ENCODE assay signal across 22 mouse cellular contexts in the genomic region with DNA sequence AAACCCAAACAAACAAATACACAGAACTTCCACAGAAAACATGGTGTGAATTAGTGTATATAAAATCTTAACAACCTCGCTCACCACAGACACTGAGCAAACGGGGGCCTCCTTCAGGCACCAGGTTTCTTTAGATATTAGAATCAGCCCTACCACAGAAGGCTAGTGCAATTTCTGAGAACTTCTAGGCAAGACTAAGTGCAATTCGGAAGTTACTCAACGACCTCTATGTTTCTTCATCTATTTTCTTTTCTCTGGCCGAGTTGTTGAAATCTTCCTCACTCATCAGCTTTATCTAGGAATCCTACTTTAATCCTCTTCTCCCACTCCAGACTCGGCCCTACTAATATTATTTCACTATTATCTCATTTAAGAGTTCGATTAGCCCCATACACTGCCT. TPM values are rescaled to one million over a fixed set of nuclear protein-coding genes. Genes with fewer than 3 reads are reported as not detected.
DNase-seq lines count a peak whose midpoint lies in the region; ATAC-seq lines count a peak whose summit lies in the region.
"Had no signal": no experiment of that assay in that cellular context is flagged by ENCODE, and none has a peak within 500 bp of the region (broad histone marks: within the 10 kb centered on the region; RNA-seq: fewer than 3 reads in every experiment).

No protein-coding gene starts in this region.

- ATAC-seq in megakaryocyte, adult 5-6 weeks (ENCODE audit: poor library complexity, severe bottlenecking), result peak; percentile 75
- ATAC-seq: forebrain, embryonic 13.5 days; forebrain, embryonic 16.5 days; hindbrain, postnatal 0 days; inflammation-experienced regulatory T-cells, adult 6 months had no signal

- peak; percentile 7 for DNase-seq in lung, postnatal 36 days
- no peak for DNase-seq in lung, adult 18-20 months
- peak; percentile 26 for DNase-seq in MEL-GATA-1-ER (ENCODE audit: extremely low read depth, low read depth)
- no peak for DNase-seq in adrenal gland, postnatal 25 days
- DNase-seq in layer of hippocampus, adult 8-10 months (ENCODE audit: low spot score in 2 of 2), result no peak
- DNase-seq: adrenal gland, adult 2 months; adrenal gland, postnatal 14 days; cerebellum, adult 11-12 months; cerebellum, adult 8-10 months; cerebellum, postnatal 10 days; cerebellum, postnatal 36 days; embryo, embryonic 11 days; gastrocnemius, postnatal 10 days; gastrocnemius, postnatal 36 days; heart, adult 11 months; heart, postnatal 14 days; heart, postnatal 4 days had no signal

RNA-seq across cellular contexts. Expression of a gene that starts 35.9 kb away (rescaled TPM):
- total RNA-seq in megakaryocyte, adult 5-6 weeks (2015), result 17.4 and 17.8 TPM in 2 replicates
- 31.6 and 34.6 TPM in 2 replicates for total RNA-seq in megakaryocyte, adult 5-6 weeks (2017)
- 47.9 and 67.7 TPM in 2 replicates for total RNA-seq in adrenal gland, postnatal 25 days (2021)
- total RNA-seq in layer of hippocampus, adult 8-10 months (2022), result 10 to 100 TPM; 23.3 to 28.4 (median 24.6) TPM

RNA-seq across cellular contexts. Expression of a gene that starts 46.5 kb away (rescaled TPM):
- total RNA-seq in megakaryocyte, adult 5-6 weeks (2015), result 98.3 and 116 TPM in 2 replicates
- total RNA-seq in megakaryocyte, adult 5-6 weeks (2017), result 90.8 and 98.0 TPM in 2 replicates
- 188 and 197 TPM in 2 replicates for total RNA-seq in adrenal gland, postnatal 25 days (2021)
- total RNA-seq in layer of hippocampus, adult 8-10 months (2022), result 10 to 100 TPM; 29.4 to 34.4 (median 32.9) TPM

Comparison
In these comparisons a context has a peak if more than half of its experiments do, and no peak if none do; other contexts are left out.
1. DNase-seq: peak in lung, postnatal 36 days (single experiment) and MEL-GATA-1-ER (single experiment); none in lung, adult 18-20 months (0 of 2), adrenal gland, postnatal 25 days (single experiment) and layer of hippocampus, adult 8-10 months (0 of 2).